Mouse (Mus musculus): ENCODE data around the gene Rab9. TPM values are rescaled to one million over a fixed set of nuclear protein-coding genes. Genes with fewer than 3 reads are reported as not detected.

Gene Rab9
- polyA plus RNA-seq, 1 experiment from 2014 or later = 44.8 TPM

GRCm38 (mm10) chrX:166499496-166500190 is 20.0 kb upstream of the Rab9 start:
- WGBS = 72% methylated on average over 1 of the region's 1 CpGs
- no peak overlapping the region for H3K4me3 ChIP-seq
- no peak for DNase-seq (ENCODE audit: low spot score)
- no peaks in the 10 kb centered on the region for H3K4me1 ChIP-seq (replicated peaks)
- H3K36me3 ChIP-seq = peaks cover 17% of the 10 kb centered on the region
- H3K9me3 ChIP-seq = no peaks in the 10 kb centered on the region
- H3K27ac ChIP-seq = no peak overlapping the region
- peaks cover 20% of the 10 kb centered on the region; the same call in 1 of the 2 replicates for H3K27me3 ChIP-seq (ENCODE audit: insufficient read depth, poor library complexity, severe bottlenecking)

GRCm38 (mm10) chrX:166497771-166498170 is 18.1 kb upstream of the Rab9 start:
- H3K27ac ChIP-seq = no peak overlapping the region
- H3K4me1 ChIP-seq (replicated peaks) = no peaks in the 10 kb centered on the region
- 56% methylated on average over 4 of the region's 4 CpGs for WGBS
- peaks cover 6% of the 10 kb centered on the region; the same call in 1 of the 2 replicates for H3K36me3 ChIP-seq
- DNase-seq (ENCODE audit: low spot score) = no peak
- peaks cover 9% of the 10 kb centered on the region; the same call in 1 of the 2 replicates for H3K27me3 ChIP-seq (ENCODE audit: insufficient read depth, poor library complexity, severe bottlenecking)
- no peaks in the 10 kb centered on the region for H3K9me3 ChIP-seq
- H3K4me3 ChIP-seq = no peak overlapping the region

DNA sequence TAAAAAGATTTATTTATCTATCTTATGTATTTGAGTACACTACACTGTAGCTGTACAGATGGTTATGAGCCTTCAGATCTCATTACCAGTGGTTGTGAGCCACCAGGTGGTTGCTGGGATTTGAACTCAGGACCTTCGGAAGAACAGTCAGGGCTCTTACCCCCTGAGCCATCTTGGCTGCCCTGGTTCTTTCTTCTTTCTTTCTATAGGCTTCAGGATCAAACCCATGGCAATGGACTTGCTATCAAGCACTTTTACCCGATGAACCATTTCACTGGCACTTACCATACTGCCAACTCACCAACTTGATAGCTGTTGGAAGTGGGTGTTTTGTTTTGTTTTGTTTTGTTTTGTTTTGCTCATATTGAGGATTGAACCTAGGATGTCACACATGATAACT is 15.4 kb upstream of the Rab9 start:
- H3K27ac ChIP-seq = no peak overlapping the region
- WGBS = 99% methylated on average over 2 of the region's 2 CpGs
- H3K36me3 ChIP-seq = no peaks in the 10 kb centered on the region
- no peak for DNase-seq (ENCODE audit: low spot score)
- no peaks in the 10 kb centered on the region for H3K4me1 ChIP-seq (replicated peaks)
- H3K9me3 ChIP-seq = no peaks in the 10 kb centered on the region
- H3K27me3 ChIP-seq (ENCODE audit: insufficient read depth, poor library complexity, severe bottlenecking) = 0 out of 2 replicates have a peak, but pooled peaks cover 3% of the 10 kb centered on the region
- H3K4me3 ChIP-seq = no peak overlapping the region

DNA sequence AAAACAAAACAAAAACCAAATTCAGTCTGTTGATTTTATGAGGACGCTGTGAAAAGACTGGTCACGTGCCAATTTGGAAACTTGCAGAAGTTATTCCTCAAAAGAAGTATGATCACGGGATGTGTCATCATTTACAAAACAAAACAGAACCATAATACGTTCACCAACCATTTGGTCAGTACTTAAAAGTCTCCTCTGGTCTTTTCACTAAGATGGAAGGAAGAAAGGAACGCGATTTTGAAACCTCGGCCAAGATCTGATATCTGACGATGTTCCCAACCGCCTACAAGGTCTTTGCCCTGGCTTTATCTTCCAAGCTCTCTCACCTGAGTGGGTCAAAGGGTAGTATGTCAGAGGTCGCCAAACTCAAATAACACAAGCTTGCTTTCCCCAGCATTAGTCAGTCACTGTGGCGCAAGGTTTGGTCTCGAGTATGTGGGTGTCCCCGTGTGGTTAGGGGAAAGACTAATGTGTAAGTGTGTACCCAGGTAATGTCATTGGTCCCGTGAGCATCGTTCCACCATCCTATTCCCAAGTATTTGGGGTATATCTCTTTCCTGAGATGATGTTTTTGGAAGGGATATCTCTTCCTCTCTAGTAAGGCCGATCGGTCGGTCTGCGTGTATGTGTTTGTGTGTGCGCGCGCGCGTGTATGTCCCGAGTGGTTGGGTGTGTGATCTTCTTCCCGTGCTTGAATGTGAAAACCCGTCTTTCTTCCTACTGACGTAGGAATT is 869 bp downstream of the Rab9 start:
- Histone ChIP-seq H3K36me3 (peaks cover 11% of the 10 kb centered on the region), H3K4me3 (peak overlapping the region; percentile 66), H3K9me3 (no peaks in the 10 kb centered on the region), H3K27ac (peak overlapping the region; percentile 92), H3K4me1 (replicated peaks) (no peaks in the 10 kb centered on the region), H3K27me3 (ENCODE audit: insufficient read depth, poor library complexity, severe bottlenecking) (peaks cover 30% of the 10 kb centered on the region)
- WGBS = 19% methylated on average over 28 of the region's 28 CpGs
- no peak for DNase-seq (ENCODE audit: low spot score)

DNA sequence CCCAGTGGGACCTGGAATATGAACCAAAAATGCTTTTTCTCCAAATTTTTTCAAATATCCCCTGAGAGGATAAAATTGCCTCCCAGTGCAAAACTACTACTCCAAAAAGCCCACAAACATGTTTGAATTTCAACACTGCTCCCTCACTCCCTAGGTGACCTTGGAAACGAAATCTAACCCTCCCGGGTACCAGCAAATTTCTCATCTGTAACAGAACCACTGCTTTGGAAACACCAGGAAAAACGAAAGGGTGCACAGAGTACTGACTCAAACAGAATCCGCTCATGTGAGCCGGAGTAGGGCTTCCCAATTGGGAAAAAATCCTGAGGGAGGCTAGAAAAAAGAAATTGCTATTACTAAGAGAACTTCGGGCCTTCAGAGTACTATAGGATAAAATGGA is 2.3 kb downstream of the Rab9 start:
- peaks cover 20% of the 10 kb centered on the region for H3K27me3 ChIP-seq (ENCODE audit: insufficient read depth, poor library complexity, severe bottlenecking)
- H3K4me3 ChIP-seq = no peak overlapping the region
- no peaks in the 10 kb centered on the region for H3K4me1 ChIP-seq (replicated peaks)
- no peak overlapping the region for H3K27ac ChIP-seq
- no peaks in the 10 kb centered on the region for H3K9me3 ChIP-seq
- peaks cover 11% of the 10 kb centered on the region for H3K36me3 ChIP-seq
- 84% methylated on average over 6 of the region's 6 CpGs for WGBS
- DNase-seq (ENCODE audit: low spot score) = no peak

DNA sequence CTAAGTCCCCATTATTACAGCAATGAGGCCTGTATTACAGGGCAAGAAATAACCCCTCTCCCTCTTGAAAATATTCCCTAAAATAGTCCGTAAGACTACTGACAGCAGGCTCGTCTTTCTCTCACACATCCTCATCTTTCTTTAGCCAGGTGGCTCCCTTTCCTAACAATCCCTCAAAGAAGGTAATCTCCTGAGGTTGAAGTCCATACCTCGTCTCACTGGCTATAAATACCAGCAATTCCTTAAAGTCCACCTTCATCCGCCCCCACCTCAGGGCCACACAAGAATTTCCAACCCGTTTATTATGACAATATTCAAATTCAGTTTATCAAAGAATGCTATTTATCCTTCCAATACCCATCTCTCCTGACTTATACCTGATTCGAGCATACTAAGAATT is 7.1 kb downstream of the Rab9 start:
- Histone ChIP-seq H3K9me3 (no peaks in the 10 kb centered on the region), H3K27ac (no peak overlapping the region), H3K36me3 (peaks cover 38% of the 10 kb centered on the region), H3K4me3 (no peak overlapping the region), H3K27me3 (ENCODE audit: insufficient read depth, poor library complexity, severe bottlenecking) (peaks cover 17% of the 10 kb centered on the region; the same call in 1 of the 2 replicates), H3K4me1 (replicated peaks) (no peaks in the 10 kb centered on the region)
- WGBS = 85% methylated on average over 6 of the region's 6 CpGs
- DNase-seq (ENCODE audit: low spot score) = no peak

DNA sequence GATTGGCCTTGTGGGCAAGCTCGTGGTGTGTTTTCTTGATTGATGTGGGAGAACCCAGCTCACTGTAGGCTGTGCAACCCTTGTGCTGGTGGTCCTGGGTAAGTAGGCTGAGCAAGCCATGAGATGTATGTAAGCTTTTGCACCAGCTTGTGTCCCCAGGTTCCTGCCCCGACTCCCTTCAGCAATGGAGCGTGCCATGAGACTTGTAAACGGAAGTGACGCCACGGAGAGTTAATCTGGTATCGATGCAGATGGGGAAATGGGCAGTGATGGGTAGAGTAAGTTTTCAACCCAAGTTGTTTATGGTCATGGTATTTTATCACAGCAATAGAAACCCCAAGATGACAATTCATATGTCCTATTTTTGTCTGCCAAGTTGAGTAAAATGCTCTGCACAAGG is 11.3 kb downstream of the Rab9 start:
- Histone ChIP-seq H3K27ac (no peak overlapping the region), H3K27me3 (ENCODE audit: insufficient read depth, poor library complexity, severe bottlenecking) (peaks cover 13% of the 10 kb centered on the region; the same call in 1 of the 2 replicates), H3K9me3 (no peaks in the 10 kb centered on the region), H3K4me3 (no peak overlapping the region), H3K4me1 (replicated peaks) (no peaks in the 10 kb centered on the region), H3K36me3 (peaks cover 37% of the 10 kb centered on the region)
- 92% methylated on average over 7 of the region's 7 CpGs for WGBS
- no peak for DNase-seq (ENCODE audit: low spot score)

DNA sequence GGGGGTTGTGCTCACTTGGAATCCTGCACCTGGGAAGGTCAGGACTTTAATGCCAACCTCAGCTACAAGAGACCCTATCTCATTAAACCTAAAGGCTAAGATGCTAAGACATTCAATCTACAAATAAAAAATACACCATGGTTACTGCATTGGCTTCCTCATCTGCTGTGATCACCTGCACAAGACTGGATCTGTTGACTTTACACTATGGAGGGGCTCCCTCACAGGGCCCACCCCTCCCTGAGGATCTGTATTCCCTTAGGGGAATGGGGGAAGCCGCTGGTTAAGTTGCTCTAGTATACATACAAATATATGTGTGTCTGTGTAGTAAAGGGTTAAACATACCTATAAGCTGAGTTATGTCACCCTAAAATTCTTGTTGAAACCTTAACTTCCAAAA is 24.1 kb downstream of the Rab9 start:
- WGBS = 96% methylated on average over 1 of the region's 1 CpGs
- no peak overlapping the region for H3K27ac ChIP-seq
- peaks cover 46% of the 10 kb centered on the region for H3K36me3 ChIP-seq
- H3K27me3 ChIP-seq (ENCODE audit: insufficient read depth, poor library complexity, severe bottlenecking) = peaks cover 11% of the 10 kb centered on the region
- H3K9me3 ChIP-seq = no peaks in the 10 kb centered on the region
- no peak for DNase-seq (ENCODE audit: low spot score)
- no peak overlapping the region for H3K4me3 ChIP-seq
- no peaks in the 10 kb centered on the region for H3K4me1 ChIP-seq (replicated peaks)

GRCm38 (mm10) chrX:166454331-166454730 is 25.3 kb downstream of the Rab9 start:
- no peak overlapping the region for H3K4me3 ChIP-seq
- H3K27me3 ChIP-seq (ENCODE audit: insufficient read depth, poor library complexity, severe bottlenecking) = peaks cover 14% of the 10 kb centered on the region
- WGBS = 76% methylated on average over 3 of the region's 3 CpGs
- no peak overlapping the region for H3K27ac ChIP-seq
- no peaks in the 10 kb centered on the region for H3K9me3 ChIP-seq
- no peaks in the 10 kb centered on the region for H3K4me1 ChIP-seq (replicated peaks)
- H3K36me3 ChIP-seq = peaks cover 46% of the 10 kb centered on the region
- DNase-seq (ENCODE audit: low spot score) = no peak

DNA sequence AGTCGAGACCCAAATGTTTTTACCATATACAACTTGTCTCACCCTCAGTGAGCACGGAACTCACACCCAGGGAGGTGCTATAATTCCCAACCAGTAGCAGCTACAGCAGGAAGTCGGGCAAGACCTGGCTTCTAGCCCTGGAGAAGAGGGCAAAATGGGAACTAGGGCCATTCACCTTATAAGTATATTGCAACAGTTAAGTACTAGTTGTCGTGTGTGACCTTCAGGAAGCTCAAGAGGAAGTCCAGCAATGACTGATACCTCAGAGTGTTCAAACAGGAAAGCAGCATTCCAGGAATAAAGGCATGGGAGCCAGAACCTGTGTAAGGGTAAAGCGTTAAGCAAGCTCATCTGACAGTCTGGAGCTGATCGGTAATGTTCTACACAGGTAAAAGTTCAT is 26.1 kb downstream of the Rab9 start:
- DNase-seq (ENCODE audit: low spot score) = no peak
- H3K4me3 ChIP-seq = no peak overlapping the region
- H3K27me3 ChIP-seq (ENCODE audit: insufficient read depth, poor library complexity, severe bottlenecking) = peaks cover 14% of the 10 kb centered on the region
- peaks cover 50% of the 10 kb centered on the region for H3K36me3 ChIP-seq
- H3K4me1 ChIP-seq (replicated peaks) = no peaks in the 10 kb centered on the region
- WGBS = 86% methylated on average over 6 of the region's 6 CpGs
- H3K9me3 ChIP-seq = no peaks in the 10 kb centered on the region
- H3K27ac ChIP-seq = no peak overlapping the region

DNA sequence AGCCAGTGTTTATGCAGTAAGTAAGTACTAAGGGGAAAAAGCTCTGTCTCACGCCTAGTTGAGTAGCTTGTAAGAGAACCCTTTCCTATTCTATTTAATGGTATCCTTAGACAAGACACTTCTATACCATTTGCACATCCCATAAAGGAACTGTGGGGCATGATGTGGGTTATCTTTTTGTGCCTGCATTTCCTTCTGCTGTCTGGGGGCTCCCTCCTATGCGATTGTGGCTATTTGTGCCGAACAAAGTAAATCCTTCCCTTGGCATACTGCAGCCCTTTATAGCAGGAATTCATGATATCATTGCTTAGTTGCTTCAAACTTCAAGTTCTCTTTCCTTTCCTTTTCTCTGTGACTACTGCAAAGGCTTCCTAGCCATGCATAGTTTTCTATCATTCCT is 35.1 kb downstream of the Rab9 start:
- no peaks in the 10 kb centered on the region for H3K9me3 ChIP-seq
- no peak for DNase-seq (ENCODE audit: low spot score)
- no peak overlapping the region for H3K4me3 ChIP-seq
- 83% methylated on average over 3 of the region's 3 CpGs for WGBS
- H3K27me3 ChIP-seq (ENCODE audit: insufficient read depth, poor library complexity, severe bottlenecking) = peaks cover 51% of the 10 kb centered on the region
- H3K27ac ChIP-seq = no peak overlapping the region
- H3K4me1 ChIP-seq (replicated peaks) = peaks cover 10% of the 10 kb centered on the region; the same call in 1 of the 2 replicates
- H3K36me3 ChIP-seq = peaks cover 6% of the 10 kb centered on the region; the same call in 1 of the 2 replicates

GRCm38 (mm10) chrX:166440616-166441063 is 39.0 kb downstream of the Rab9 start, which contains the start of gene Ofd1:
Ofd1 (minus strand) TSS chrX:166440704.
- Histone ChIP-seq H3K27ac (peak within 1 kb of the TSS; percentile 92), H3K4me1 (replicated peaks) (peaks cover 12% of the 10 kb centered on the region; the same call in 1 of the 2 replicates), H3K4me3 (peak within 1 kb of the TSS; percentile 64), H3K27me3 (ENCODE audit: insufficient read depth, poor library complexity, severe bottlenecking) (peaks cover 60% of the 10 kb centered on the region), H3K36me3 (no peaks in the 10 kb centered on the region), H3K9me3 (no peaks in the 10 kb centered on the region)
- peak; percentile 85 for DNase-seq (ENCODE audit: low spot score)
- WGBS = 15% methylated on average over 44 of the region's 44 CpGs

DNA sequence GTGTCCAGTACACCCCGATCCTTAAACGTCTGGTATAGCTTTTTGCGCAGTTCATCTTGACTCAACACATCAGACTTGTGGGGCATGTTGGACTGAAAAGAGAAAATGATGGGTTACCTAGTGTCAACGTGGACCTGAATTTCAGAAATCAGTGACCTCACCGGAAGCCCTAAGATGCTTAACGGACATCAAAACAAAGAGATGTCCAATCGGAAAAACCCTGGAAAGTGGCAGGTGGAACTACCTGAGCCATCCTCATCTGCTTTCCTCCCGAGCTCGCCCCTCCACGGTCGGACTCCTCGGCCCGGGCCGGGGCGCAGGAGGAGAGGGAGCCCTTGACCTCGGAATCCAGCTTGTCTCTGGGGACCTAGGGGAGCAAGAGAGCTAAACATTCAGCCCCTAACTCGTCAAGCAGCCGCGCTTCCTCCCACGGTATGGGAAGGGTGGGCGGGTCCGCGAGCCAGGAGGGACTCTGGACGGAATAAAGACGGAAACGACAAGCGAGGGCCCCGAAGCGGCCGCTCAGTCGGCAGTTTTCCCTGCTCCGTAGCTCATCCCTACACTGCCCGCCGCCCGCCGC is 39.5 kb downstream of the Rab9 start, which contains the start of gene Trappc2:
Gene Trappc2, plus strand, starts transcription at position 539 of the 580 bp plus-strand sequence.
- Histone ChIP-seq H3K4me3 (peak within 1 kb of the TSS; percentile 64), H3K4me1 (replicated peaks) (peaks cover 12% of the 10 kb centered on the region; the same call in 1 of the 2 replicates), H3K27me3 (ENCODE audit: insufficient read depth, poor library complexity, severe bottlenecking) (peaks cover 56% of the 10 kb centered on the region), H3K27ac (peak within 1 kb of the TSS; percentile 92), H3K36me3 (peaks cover under 1% of the 10 kb centered on the region; the same call in 1 of the 2 replicates), H3K9me3 (no peaks in the 10 kb centered on the region)
- WGBS = 13% methylated on average over 34 of the region's 36 CpGs
- DNase-seq (ENCODE audit: low spot score) = peak; percentile 2

All from hindbrain, embryonic 10.5 days (tissue).